Mouse (Mus musculus) midbrain, postnatal 0 days (tissue): ENCODE results near the gene Polr3f. TPM values are rescaled to one million over a fixed set of nuclear protein-coding genes. Genes with fewer than 3 reads are reported as not detected.

Source experiments
- ATAC-seq: fragments of 200-750 bp; cut with Nextera tagmentation; 2 replicates; pipeline ENCODE4 v1.8.0; 2017; ENCODE audit warnings: moderate number of reproducible peaks, mild to moderate bottlenecking, moderate TSS enrichment, moderate library complexity; ENCODE audit not compliant: low FRiP score
- DNase-seq: peaks from one replicate; pipeline ENCODE4 v3.0.0-alpha.2; 2015; ENCODE audit warnings: low spot score
- H3K27ac ChIP-seq: fragments of 300-500 bp; sonication (generic); 2 replicates; pipeline ENCODE4 v1.5.1; 2014; ENCODE audit warnings: low read depth, mild to moderate bottlenecking, low read length, mixed read lengths
- H3K27me3 ChIP-seq: fragments of 300-500 bp; sonication (generic); 2 replicates; pipeline ENCODE4 v1.6.1; 2014; ENCODE audit warnings: low read length, control low read depth, mixed read lengths; ENCODE audit not compliant: insufficient read depth
- H3K36me3 ChIP-seq: fragments of 300-500 bp; sonication (generic); 2 replicates; pipeline ENCODE4 v1.6.1; 2014; ENCODE audit warnings: low read length, control low read depth, mixed read lengths; ENCODE audit not compliant: insufficient read depth
- H3K4me1 ChIP-seq: fragments of 300-500 bp; sonication (generic); 2 replicates; pipeline ENCODE4 v1.6.1; 2014; ENCODE audit warnings: mild to moderate bottlenecking, control low read depth, antibody characterized with exemption, low read length, mixed read lengths; ENCODE audit not compliant: insufficient read depth
- H3K4me2 ChIP-seq: fragments of 300-500 bp; sonication (generic); 2 replicates; pipeline ENCODE4 v1.6.1; 2014; ENCODE audit warnings: low read depth, mild to moderate bottlenecking, low read length, mixed read lengths; ENCODE audit not compliant: poor library complexity, severe bottlenecking
- H3K4me3 ChIP-seq: fragments of 300-500 bp; sonication (generic); 2 replicates; pipeline ENCODE4 v1.5.1; 2014; ENCODE audit warnings: low read depth, mild to moderate bottlenecking, low read length, moderate library complexity
- H3K9ac ChIP-seq: fragments of 300-500 bp; sonication (generic); replicated peaks from 2 replicates; pipeline ENCODE4 v1.6.1; 2014; ENCODE audit warnings: mild to moderate bottlenecking, low read length, moderate library complexity, mixed read lengths; ENCODE audit not compliant: poor library complexity, severe bottlenecking
- H3K9me3 ChIP-seq: fragments of 300-500 bp; sonication (generic); 2 replicates; pipeline ENCODE4 v1.6.1; 2016; ENCODE audit warnings: low read length, control low read depth
- CTCF ChIP-seq: IDR thresholded peaks from 2 replicates; pipeline ENCODE4 v1.5.1; 2016; ENCODE audit warnings: antibody characterized with exemption, mild to moderate bottlenecking
- WGBS: fragments of 180-500 bp; shearing (Covaris S2); extraction: QIAGEN DNeasy Blood & Tissue Kit; methylation state at CpG from one replicate; pipeline ENCODE4 v1.1.7; 2014; 5-methylcytosine and 5-hydroxymethylcytosine counted together
- polyA plus RNA-seq: library from polyadenylated mRNA; unstranded; fragments of >200 nt; fragmentation: Nextera tagmentation; extraction: Ambion mirVana; gene quantifications from 2 replicates; pipeline ENCODE4 v1.2.1, GENCODE M21; 2015
- total RNA-seq: library from RNA; depleted of rRNA; stranded (reverse); fragments of >200 nt; gene quantifications from 2 replicates; pipeline ENCODE4 v1.2.3, GENCODE M21; 2014

Gene Polr3f
- total and polyA plus RNA-seq, 2 experiments from 2014 or later = 24.3 to 28.1 TPM

GRCm38 (mm10) chr2:144502134-144502533 is 25.4 kb upstream of the Polr3f start:
- DNase-seq (no peak), ATAC-seq (no peak)
- H3K36me3 ChIP-seq = peaks cover 56% of the 10 kb centered on the region

GRCm38 (mm10) chr2:144514619-144515018 is 12.9 kb upstream of the Polr3f start:
- WGBS = 84% methylated on average over 3 of the region's 3 CpGs
- H3K4me2 ChIP-seq = no peak overlapping the region
- no peaks in the 10 kb centered on the region for H3K9me3 ChIP-seq
- H3K9ac ChIP-seq = no peak overlapping the region
- ATAC-seq = no peak
- H3K36me3 ChIP-seq = peaks cover 36% of the 10 kb centered on the region
- H3K27me3 ChIP-seq = no peaks in the 10 kb centered on the region
- H3K4me3 ChIP-seq = no peak overlapping the region
- TF ChIP-seq CTCF = no peak
- no peak for DNase-seq
- no peaks in the 10 kb centered on the region for H3K4me1 ChIP-seq
- H3K27ac ChIP-seq = no peak overlapping the region

More at GRCm38 (mm10) chr2:144502134-144502533, 25.4 kb upstream of the Polr3f start:
- H3K9ac ChIP-seq = no peak overlapping the region
- no peak overlapping the region for H3K4me3 ChIP-seq
- no peak overlapping the region for H3K4me2 ChIP-seq
- no peak for TF ChIP-seq CTCF
- WGBS = 82% methylated on average over 6 of the region's 6 CpGs
- no peak overlapping the region for H3K27ac ChIP-seq
- H3K27me3 ChIP-seq = no peaks in the 10 kb centered on the region
- no peaks in the 10 kb centered on the region for H3K9me3 ChIP-seq
- H3K4me1 ChIP-seq = no peaks in the 10 kb centered on the region

GRCm38 (mm10) chr2:144519772-144520171 is 7.7 kb upstream of the Polr3f start:
- 42% methylated on average over 3 of the region's 3 CpGs for WGBS

DNA sequence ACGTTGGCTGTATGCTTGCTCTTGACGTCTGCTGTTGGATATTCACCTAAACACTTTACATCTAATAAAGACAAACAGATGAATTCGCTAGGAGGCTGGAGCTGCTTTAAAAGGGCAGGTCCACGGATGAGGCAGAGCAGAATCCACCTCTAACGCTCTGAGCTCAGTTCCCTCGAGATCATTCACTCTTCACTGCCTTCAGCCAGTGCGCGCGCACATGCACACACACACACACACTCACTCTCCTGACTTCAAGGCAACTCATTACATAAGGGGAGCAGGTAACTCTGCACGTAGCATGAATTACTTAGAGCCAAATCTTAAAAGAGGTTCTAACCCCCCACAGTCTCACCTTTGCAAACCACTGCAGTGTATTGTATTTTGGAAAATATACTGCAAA is 1.7 kb upstream of the Polr3f start:
- peak overlapping the region; percentile 90 for H3K9ac ChIP-seq
- peak overlapping the region; percentile 95; the same call in 1 of the 2 replicates for H3K27ac ChIP-seq
- DNase-seq (peak; percentile 60), ATAC-seq (no peak; the same call in 1 of the 2 replicates)
- H3K4me1 ChIP-seq = peaks cover 10% of the 10 kb centered on the region
- peak overlapping the region; percentile 82 for H3K4me2 ChIP-seq
- WGBS = 42% methylated on average over 10 of the region's 10 CpGs
- no peaks in the 10 kb centered on the region for H3K27me3 ChIP-seq
- no peak for TF ChIP-seq CTCF
- peaks cover 6% of the 10 kb centered on the region; the same call in 1 of the 2 replicates for H3K36me3 ChIP-seq
- peak overlapping the region; percentile 98 for H3K4me3 ChIP-seq
- H3K9me3 ChIP-seq = no peaks in the 10 kb centered on the region

More at GRCm38 (mm10) chr2:144519772-144520171, 7.7 kb upstream of the Polr3f start:
- DNase-seq (no peak), ATAC-seq (no peak)
- Histone ChIP-seq H3K27me3 (no peaks in the 10 kb centered on the region), H3K4me1 (no peaks in the 10 kb centered on the region), H3K36me3 (peaks cover 28% of the 10 kb centered on the region), H3K9ac (no peak overlapping the region), H3K27ac (no peak overlapping the region), H3K4me2 (no peak overlapping the region), H3K4me3 (no peak overlapping the region), H3K9me3 (no peaks in the 10 kb centered on the region)
- TF ChIP-seq CTCF = no peak

GRCm38 (mm10) chr2:144527821-144528174 is 280 bp downstream of the Polr3f start:
- DNase-seq = no peak
- H3K9ac ChIP-seq = peak overlapping the region; percentile 90
- no peak for TF ChIP-seq CTCF
- H3K27ac ChIP-seq = peak overlapping the region; percentile 95
- no peaks in the 10 kb centered on the region for H3K27me3 ChIP-seq
- ATAC-seq = peak; percentile 45
- 0% methylated on average over 23 of the region's 25 CpGs for WGBS
- H3K36me3 ChIP-seq = peaks cover 5% of the 10 kb centered on the region
- peaks cover 10% of the 10 kb centered on the region for H3K4me1 ChIP-seq
- peak overlapping the region; percentile 82 for H3K4me2 ChIP-seq
- H3K9me3 ChIP-seq = no peaks in the 10 kb centered on the region
- peak overlapping the region; percentile 98 for H3K4me3 ChIP-seq

GRCm38 (mm10) chr2:144537123-144537522 is 9.6 kb downstream of the Polr3f start:
- no peaks in the 10 kb centered on the region for H3K27me3 ChIP-seq
- ATAC-seq (no peak), DNase-seq (no peak)
- no peaks in the 10 kb centered on the region for H3K4me1 ChIP-seq
- H3K36me3 ChIP-seq = peaks cover 63% of the 10 kb centered on the region
- no peak overlapping the region for H3K4me2 ChIP-seq
- H3K4me3 ChIP-seq = no peak overlapping the region
- 97% methylated on average over 7 of the region's 7 CpGs for WGBS
- TF ChIP-seq CTCF = no peak
- no peak overlapping the region for H3K27ac ChIP-seq
- H3K9me3 ChIP-seq = no peaks in the 10 kb centered on the region
- no peak overlapping the region for H3K9ac ChIP-seq
